Mouse (Mus musculus) liver, embryonic 12.5 days (tissue): Measurements from ENCODE around the gene Tfg. TPM values are rescaled to one million over a fixed set of nuclear protein-coding genes. Genes with fewer than 3 reads are reported as not detected.

Experiments
- ATAC-seq: fragments of 200-750 bp; cut with Nextera tagmentation; 2 replicates; pipeline ENCODE4 v1.8.0; 2017; ENCODE audit warnings: moderate number of reproducible peaks, mild to moderate bottlenecking, moderate library complexity
- H3K27ac ChIP-seq: fragments of 300-500 bp; sonication (generic); 2 replicates; pipeline ENCODE4 v1.5.1; 2016; ENCODE audit warnings: mild to moderate bottlenecking
- H3K27me3 ChIP-seq: fragments of 300-500 bp; sonication (generic); replicated peaks from 2 replicates; pipeline ENCODE4 v1.6.1; 2016; ENCODE audit warnings: mild to moderate bottlenecking, moderate library complexity
- H3K36me3 ChIP-seq: fragments of 300-500 bp; sonication (generic); 2 replicates; pipeline ENCODE4 v1.6.1; 2016; ENCODE audit warnings: mild to moderate bottlenecking, moderate library complexity
- H3K4me1 ChIP-seq: fragments of 300-500 bp; sonication (generic); 2 replicates; pipeline ENCODE4 v1.6.1; 2016
- H3K4me2 ChIP-seq: fragments of 300-500 bp; sonication (generic); 2 replicates; pipeline ENCODE4 v1.6.1; 2016; ENCODE audit warnings: mild to moderate bottlenecking, moderate library complexity
- H3K4me3 ChIP-seq: fragments of 300-500 bp; sonication (generic); 2 replicates; pipeline ENCODE4 v1.5.1; 2016; ENCODE audit warnings: mild to moderate bottlenecking, moderate library complexity
- H3K9ac ChIP-seq: fragments of 300-500 bp; sonication (generic); 2 replicates; pipeline ENCODE4 v1.6.1; 2016; ENCODE audit warnings: mild to moderate bottlenecking, moderate library complexity
- H3K9me3 ChIP-seq: fragments of 300-500 bp; sonication (generic); replicated peaks from 2 replicates; pipeline ENCODE4 v1.6.1; 2016; ENCODE audit warnings: mild to moderate bottlenecking, moderate library complexity
- WGBS: fragments of 180-500 bp; shearing (Covaris S2); methylation state at CpG from one replicate; pipeline ENCODE4 v1.1.7; 2016; ENCODE audit not compliant: insufficient replicate concordance; 5-methylcytosine and 5-hydroxymethylcytosine counted together
- polyA plus RNA-seq: library from polyadenylated mRNA; unstranded; fragments of >200 nt; fragmentation: Nextera tagmentation; extraction: Ambion mirVana; gene quantifications from 2 replicates; pipeline ENCODE4 v1.2.1, GENCODE M21; 2016

Tfg gene
- polyA plus RNA-seq, 1 experiment from 2014 or later: 95.9 TPM

DNA sequence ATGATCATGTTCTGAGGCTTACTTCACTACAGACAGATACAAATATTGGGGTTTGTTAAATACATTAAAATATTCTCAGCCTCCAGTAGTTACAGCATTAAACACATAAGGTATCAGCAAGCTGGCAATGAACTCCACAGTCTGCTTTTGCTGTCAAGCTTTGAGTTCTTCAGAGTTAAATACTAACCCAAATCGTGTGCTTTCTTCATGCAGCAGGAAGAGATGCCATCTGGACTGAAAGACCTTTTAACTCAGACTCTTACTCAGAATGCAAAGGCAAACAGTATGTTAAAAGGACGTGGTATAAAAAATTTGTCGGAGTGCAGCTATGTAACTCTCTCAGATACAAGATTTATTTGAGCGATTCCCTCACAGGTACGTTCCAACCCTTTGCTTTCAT, 30.5 kb downstream of the Tfg start:
- Histone ChIP-seq H3K36me3 (peaks cover 60% of the 10 kb centered on the region), H3K27ac (no peak overlapping the region), H3K9me3 (no peaks in the 10 kb centered on the region), H3K4me1 (no peaks in the 10 kb centered on the region), H3K9ac (no peak overlapping the region), H3K4me3 (no peak overlapping the region), H3K27me3 (no peaks in the 10 kb centered on the region), H3K4me2 (no peak overlapping the region)
- WGBS: 84% methylated on average over 5 of the region's 5 CpGs
- ATAC-seq: no peak

DNA sequence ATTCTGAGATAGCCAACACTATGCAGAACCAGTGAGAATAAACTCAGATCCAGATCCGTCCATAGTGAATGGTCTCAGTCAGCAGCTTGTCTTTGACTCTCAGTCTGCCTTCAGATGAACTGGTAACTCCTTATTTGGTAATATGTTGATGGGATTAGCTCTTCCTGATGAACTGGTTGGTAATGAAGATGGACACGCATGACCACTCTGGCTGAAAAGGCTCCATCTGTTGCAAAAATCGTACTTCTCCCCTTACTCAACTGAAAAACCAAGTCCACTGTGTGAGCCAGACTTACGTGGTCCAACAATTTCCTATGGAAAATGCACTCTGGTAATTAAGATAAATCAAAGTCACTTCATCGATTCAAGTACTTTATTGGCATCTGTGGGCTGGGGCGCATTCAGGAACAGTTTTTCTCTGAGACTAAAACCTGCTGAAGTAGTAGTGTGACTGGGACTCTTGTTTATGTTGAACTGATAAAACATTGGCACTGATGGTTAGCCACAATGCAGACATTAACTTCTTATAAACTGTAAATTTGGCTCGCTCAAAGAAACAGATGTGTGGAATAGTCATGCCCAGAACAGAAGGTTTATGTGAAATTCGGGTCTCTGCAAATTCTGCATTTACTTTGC, 36.1 kb downstream of the Tfg start:
- H3K27ac ChIP-seq: no peak overlapping the region
- no peaks in the 10 kb centered on the region for H3K27me3 ChIP-seq
- peaks cover 19% of the 10 kb centered on the region for H3K36me3 ChIP-seq
- H3K4me1 ChIP-seq: no peaks in the 10 kb centered on the region
- no peaks in the 10 kb centered on the region for H3K9me3 ChIP-seq
- no peak overlapping the region for H3K4me2 ChIP-seq
- 77% methylated on average over 8 of the region's 8 CpGs for WGBS
- ATAC-seq: no peak
- no peak overlapping the region for H3K9ac ChIP-seq
- no peak overlapping the region for H3K4me3 ChIP-seq

DNA sequence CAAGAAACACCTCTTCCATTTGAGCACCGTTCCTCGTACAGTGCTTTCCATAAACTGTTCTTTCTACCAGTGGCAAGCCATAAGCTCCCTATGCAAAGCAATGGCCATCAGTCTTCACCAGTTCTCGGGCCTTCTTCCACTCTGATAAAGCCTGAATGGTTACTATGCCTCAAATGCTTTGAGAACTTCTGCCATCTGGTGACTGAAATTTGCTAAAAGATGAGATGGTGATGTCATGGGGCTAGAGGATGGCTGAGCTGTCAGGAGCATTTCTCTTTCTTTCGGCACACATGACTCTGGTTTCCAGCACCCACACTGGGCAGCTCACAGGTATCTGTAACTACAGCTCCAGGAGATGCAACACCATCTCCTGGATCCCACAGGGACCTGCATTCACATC, 40.1 kb downstream of the Tfg start:
- H3K4me3 ChIP-seq: no peak overlapping the region
- no peak overlapping the region for H3K4me2 ChIP-seq
- no peak overlapping the region for H3K27ac ChIP-seq
- no peak overlapping the region for H3K9ac ChIP-seq
- H3K4me1 ChIP-seq: no peaks in the 10 kb centered on the region
- H3K27me3 ChIP-seq: no peaks in the 10 kb centered on the region
- H3K9me3 ChIP-seq: no peaks in the 10 kb centered on the region
- ATAC-seq: no peak
- WGBS: 67% methylated on average over 4 of the region's 4 CpGs
- H3K36me3 ChIP-seq: no peaks in the 10 kb centered on the region

DNA sequence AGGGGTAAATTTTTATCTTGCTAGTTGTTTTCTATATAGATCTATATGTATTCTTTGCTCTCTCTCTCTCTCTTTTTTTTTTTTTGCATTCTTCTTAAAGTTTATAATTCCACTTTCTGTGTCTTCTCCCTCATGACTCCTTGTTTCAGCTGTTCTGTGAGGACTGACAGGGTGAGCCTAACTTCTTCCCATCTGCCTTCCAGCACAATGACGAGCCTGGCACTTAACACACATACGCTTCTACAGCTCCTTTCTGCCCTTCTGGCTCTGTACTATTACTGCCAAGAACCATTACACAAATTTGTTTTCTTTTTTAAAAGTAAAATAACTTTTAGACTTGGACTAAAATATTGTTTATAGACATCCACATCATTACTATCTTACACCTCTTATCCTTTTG, 43.8 kb downstream of the Tfg start:
- H3K4me1 ChIP-seq: no peaks in the 10 kb centered on the region
- no peaks in the 10 kb centered on the region for H3K9me3 ChIP-seq
- H3K9ac ChIP-seq: no peak overlapping the region
- no peaks in the 10 kb centered on the region for H3K27me3 ChIP-seq
- H3K27ac ChIP-seq: no peak overlapping the region
- 80% methylated on average over 2 of the region's 2 CpGs for WGBS
- no peak for ATAC-seq
- no peaks in the 10 kb centered on the region for H3K36me3 ChIP-seq
- H3K4me3 ChIP-seq: no peak overlapping the region
- no peak overlapping the region for H3K4me2 ChIP-seq

DNA sequence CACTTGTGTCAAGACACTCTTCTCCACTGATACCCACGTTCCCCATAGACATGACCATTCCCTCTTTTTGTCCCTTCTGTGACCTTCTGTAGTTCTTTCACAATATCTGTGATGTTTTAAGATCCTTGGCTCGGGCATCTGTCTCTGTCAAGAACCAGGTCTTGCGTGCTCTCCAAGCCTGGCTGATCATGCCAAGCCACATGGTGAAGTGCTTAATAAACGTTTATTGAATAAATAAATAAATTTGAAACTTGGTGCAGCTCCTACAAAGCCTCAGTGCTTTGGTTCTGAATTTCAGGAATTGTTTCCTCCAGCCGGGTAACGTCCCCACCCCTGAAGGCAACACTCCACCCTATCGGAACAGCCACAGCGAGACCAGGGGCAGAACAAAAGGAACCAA, 46.3 kb downstream of the Tfg start:
- Histone ChIP-seq H3K27ac (no peak overlapping the region), H3K4me3 (no peak overlapping the region), H3K9me3 (no peaks in the 10 kb centered on the region), H3K27me3 (no peaks in the 10 kb centered on the region), H3K4me2 (no peak overlapping the region), H3K9ac (no peak overlapping the region), H3K4me1 (no peaks in the 10 kb centered on the region), H3K36me3 (no peaks in the 10 kb centered on the region)
- WGBS: 58% methylated on average over 8 of the region's 8 CpGs
- ATAC-seq: no peak

DNA sequence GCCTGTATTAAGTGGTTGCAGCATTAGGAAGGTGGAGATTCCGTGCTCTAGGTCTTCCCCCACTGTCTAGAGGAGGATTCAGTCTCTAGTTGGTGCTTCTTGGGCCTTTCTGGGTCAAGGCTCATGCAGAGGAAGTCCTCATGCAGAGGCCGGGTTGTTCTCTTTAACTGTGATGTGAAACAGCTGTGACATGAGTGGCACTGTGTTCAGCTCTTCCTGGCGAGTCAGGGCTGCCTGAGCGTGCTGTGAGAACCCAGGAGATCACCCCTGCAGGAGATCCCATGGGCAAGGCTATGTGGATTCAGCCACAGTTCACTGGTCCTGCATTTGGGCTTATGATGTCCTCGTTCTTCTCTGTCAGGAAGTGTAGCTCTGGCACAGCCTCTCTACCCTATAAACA, 47.7 kb downstream of the Tfg start:
- H3K9me3 ChIP-seq: no peaks in the 10 kb centered on the region
- no peaks in the 10 kb centered on the region for H3K4me1 ChIP-seq
- H3K27me3 ChIP-seq: no peaks in the 10 kb centered on the region
- H3K36me3 ChIP-seq: no peaks in the 10 kb centered on the region
- H3K27ac ChIP-seq: no peak overlapping the region
- H3K4me2 ChIP-seq: no peak overlapping the region
- 59% methylated on average over 5 of the region's 5 CpGs for WGBS
- H3K4me3 ChIP-seq: no peak overlapping the region
- H3K9ac ChIP-seq: no peak overlapping the region
- ATAC-seq: no peak

DNA sequence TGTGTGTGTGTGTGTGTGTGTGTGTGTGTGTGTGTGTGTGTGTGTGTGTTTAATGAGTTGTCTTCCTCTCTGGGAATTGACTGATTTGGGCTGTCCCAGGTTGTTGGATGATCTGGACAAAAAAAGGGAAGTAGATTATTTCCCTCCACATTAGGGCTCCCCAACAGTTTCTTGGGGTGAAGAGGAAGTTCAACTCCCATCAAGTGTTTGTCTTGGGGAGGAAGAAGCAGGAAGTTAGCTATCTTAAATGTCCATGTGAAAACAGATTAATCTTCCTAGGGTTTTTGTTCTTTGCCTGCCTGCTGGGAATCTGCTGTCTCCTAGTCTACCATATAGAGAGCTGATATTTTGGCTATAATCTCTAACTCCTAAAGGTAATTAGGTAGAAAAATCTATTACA, 58.4 kb downstream of the Tfg start:
- Histone ChIP-seq H3K27me3 (no peaks in the 10 kb centered on the region), H3K9me3 (no peaks in the 10 kb centered on the region), H3K4me3 (no peak overlapping the region), H3K4me1 (no peaks in the 10 kb centered on the region), H3K4me2 (no peak overlapping the region), H3K27ac (no peak overlapping the region), H3K36me3 (no peaks in the 10 kb centered on the region), H3K9ac (no peak overlapping the region)
- no peak for ATAC-seq

DNA sequence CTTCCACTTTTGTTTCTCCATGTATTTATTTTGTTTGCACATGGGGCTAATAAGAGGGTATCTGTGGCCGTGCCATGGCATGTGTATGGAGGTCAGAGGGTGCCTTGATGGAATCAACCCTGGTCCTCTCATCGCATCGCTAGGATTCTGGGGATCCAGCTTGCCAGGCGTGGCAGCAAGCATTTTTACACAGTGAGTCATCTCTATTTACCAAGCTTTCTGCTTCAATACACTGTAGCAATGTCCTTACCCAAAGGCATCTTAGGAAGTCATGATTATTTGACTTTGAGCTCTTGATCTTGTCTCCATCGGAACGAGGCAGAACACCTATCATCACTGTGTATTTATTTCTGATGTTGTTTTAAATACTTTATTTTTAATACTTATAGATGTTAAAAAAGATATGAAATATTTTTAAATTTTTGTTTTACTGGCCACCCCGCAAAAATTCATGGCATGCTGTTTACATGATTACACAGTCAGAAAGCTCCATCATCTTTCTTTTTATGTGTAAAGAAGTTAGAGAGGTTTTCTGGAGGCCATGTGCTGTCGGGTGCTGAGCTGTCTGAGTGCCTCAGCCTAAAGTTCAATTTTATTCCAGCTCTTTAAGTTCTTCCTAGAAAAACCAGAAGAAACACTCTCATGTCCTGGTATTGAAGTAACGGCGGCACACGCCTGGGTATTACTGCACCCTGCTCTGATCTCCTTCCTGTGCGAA, 61.9 kb downstream of the Tfg start:
- Histone ChIP-seq H3K27ac (no peak overlapping the region), H3K4me1 (no peaks in the 10 kb centered on the region), H3K9me3 (no peaks in the 10 kb centered on the region), H3K36me3 (no peaks in the 10 kb centered on the region), H3K4me3 (no peak overlapping the region), H3K4me2 (no peak overlapping the region), H3K9ac (no peak overlapping the region), H3K27me3 (no peaks in the 10 kb centered on the region)
- 77% methylated on average over 12 of the region's 12 CpGs for WGBS
- ATAC-seq: no peak

DNA sequence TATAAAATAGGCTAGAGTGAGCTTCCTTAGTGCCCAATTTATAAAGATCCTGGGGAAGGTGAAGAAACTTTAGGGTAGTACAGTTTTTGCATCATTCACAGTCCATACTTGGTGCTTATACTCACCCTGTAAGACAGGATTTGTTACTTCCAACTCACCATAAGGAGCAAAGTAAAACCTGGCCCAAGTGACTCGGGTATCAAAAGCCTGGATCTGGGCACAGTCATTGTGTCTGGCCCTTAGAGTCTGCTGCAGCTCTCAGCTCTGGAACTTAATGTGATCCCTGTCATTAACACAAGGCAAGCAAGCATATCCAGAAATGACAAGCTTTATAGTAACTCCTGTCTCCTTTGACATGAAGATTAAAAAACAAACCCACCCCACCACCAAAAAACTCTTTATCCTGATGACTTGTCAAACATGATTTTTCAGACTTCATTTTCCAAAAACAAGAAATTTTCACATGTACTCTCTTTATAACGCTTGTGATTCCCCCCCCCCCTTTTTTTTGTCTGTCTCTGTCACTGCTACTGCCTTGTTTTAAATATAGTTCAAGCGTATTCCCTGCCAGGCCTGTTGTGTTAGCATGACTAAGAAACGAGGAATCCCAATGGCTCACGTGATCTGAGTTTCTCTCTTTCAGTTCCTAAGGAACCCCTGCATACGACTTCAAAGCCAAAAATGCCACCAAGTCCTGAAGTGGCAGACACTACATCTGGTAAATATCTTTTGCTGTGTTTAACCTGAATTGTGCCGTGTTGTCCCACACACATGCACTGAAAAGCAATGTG, 70.7 kb downstream of the Tfg start:
- no peak for ATAC-seq
- Histone ChIP-seq H3K36me3 (no peaks in the 10 kb centered on the region), H3K4me1 (no peaks in the 10 kb centered on the region), H3K27me3 (no peaks in the 10 kb centered on the region), H3K4me2 (no peak overlapping the region), H3K9me3 (no peaks in the 10 kb centered on the region), H3K27ac (no peak overlapping the region), H3K4me3 (no peak overlapping the region), H3K9ac (no peak overlapping the region)
- WGBS: 62% methylated on average over 7 of the region's 7 CpGs

DNA sequence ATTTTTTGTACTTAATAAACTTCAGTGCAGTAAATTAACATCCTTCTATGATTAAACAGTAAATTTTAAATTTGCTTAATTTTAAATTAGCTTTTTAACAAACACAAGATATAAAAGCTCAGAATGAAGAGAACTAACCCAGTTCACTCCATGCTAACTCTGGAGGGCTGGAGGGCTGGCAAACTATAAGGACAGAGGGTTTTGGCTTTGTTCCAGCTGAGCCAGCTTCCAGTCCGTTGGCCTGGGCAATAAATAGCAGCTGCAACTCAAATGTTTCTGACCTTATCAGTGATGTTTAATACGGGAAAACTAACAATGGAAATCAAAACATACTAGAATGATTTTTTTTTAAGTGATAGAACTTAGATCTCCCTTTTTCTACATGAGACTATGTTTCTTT, 72.0 kb downstream of the Tfg start:
- no peaks in the 10 kb centered on the region for H3K27me3 ChIP-seq
- H3K4me1 ChIP-seq: no peaks in the 10 kb centered on the region
- H3K4me3 ChIP-seq: no peak overlapping the region
- no peak for ATAC-seq
- no peak overlapping the region for H3K27ac ChIP-seq
- no peak overlapping the region for H3K9ac ChIP-seq
- no peak overlapping the region for H3K4me2 ChIP-seq
- no peaks in the 10 kb centered on the region for H3K36me3 ChIP-seq
- WGBS: 30% methylated on average over 2 of the region's 2 CpGs
- H3K9me3 ChIP-seq: no peaks in the 10 kb centered on the region
